Mouse (Mus musculus) small intestine, adult 2 months (tissue): ENCODE data around the gene Kdelr1.

Experiments
- CTCF ChIP-seq: fragments of 200-500 bp; IDR thresholded peaks from 2 replicates; pipeline ENCODE4 v1.5.1; 2012; ENCODE audit warnings: low read depth, mild to moderate bottlenecking, control low read depth, inconsistent platforms, low read length, moderate library complexity, mixed read lengths; ENCODE audit not compliant: insufficient replicate concordance, insufficient read length; ENCODE audit errors: extremely low read depth
- POLR2A ChIP-seq: fragments of 200-500 bp; IDR thresholded peaks from 2 replicates; pipeline ENCODE4 v1.6.1; 2012; ENCODE audit warnings: low read depth, mild to moderate bottlenecking, control low read depth, inconsistent platforms, low read length, moderate library complexity

- no peak for TF ChIP-seq CTCF
- no peak for TF ChIP-seq POLR2A
Observed at GRCm38 (mm10) chr7:45826631-45827030, 45.9 kb upstream of the Kdelr1 start.
